Mouse (Mus musculus): Measurements from ENCODE around the gene Thsd7b.
"Not testable (repeated sequence)": the region's sequence is repeated elsewhere in the genome, so short reads cannot be mapped to it uniquely, and the experiment has no call there.

The Thsd7b gene

DNA sequence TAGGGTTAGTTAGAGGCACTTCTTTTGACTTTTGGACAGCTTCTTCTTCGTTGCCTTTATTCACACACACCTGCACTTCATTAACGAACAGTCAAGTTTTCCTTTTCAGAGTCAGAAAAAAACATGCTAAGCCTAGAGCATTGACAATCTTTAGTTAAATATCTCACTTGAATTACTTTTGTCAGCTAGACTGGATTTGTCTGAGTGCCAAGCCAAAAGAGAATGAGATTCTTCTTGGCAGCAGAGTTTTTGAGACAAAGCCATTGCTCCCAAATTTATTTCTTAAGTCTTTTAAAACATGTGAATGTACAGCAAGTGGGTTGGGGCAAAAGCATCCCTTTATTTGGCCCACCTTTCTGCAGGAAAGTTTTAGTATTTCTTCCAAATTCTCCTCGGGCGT is 362.0 kb downstream of the Thsd7b start:
- peak in 1 of 2 experiments; percentile 4 for DNase-seq (ENCODE audit: low spot score in 2 of 2)

DNA sequence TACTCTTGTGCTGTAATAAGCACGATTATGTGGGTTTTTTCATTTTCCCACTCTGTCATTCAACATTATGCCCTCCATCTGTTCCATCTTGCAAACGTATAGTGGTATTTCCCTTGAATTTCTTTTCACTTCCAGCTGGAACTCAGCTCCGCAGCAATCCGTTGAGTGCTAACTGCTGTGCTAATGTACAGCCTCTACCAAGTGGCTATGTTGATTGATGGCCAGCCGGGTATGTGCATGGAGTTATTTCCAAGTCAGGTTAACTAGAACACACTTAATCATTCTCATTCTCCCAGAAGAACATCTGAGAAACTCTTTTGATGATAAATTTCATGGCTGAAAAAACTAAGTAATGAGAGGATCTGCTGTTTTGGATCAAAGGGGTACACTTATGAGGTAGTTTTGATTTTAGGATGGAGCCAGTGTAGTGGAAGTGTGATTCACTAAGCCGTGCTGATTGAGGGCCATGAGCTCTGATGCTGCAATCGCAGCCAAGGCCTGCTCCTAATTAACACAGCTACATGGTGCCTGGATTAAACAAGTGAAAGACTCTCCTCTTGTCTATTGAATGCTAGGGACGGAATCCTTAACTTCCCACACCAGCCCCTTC is 371.3 kb downstream of the Thsd7b start:
- DNase-seq (ENCODE audit: low spot score in 2 of 2) = no peak

DNA sequence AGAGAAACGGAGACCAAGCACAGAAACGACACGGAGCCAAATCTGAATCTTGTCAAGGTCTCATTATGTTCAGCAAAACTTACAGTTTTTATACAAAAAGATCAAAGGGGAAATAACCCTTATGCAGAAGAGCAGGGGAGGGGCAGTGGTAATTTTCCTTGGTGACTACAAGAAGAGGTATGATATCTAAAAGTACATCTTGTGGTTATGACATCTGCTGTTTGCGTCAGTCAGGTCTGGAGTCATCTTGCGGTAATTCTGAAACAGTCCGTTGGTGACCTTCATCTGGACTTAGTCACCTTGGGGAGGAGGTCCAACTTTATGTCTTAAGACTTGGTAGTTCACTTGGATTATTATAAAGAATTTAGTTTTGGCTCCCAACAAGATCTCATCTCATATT is 378.3 kb downstream of the Thsd7b start:
- DNase-seq (ENCODE audit: low spot score in 2 of 2) = not testable (repeated sequence)

DNA sequence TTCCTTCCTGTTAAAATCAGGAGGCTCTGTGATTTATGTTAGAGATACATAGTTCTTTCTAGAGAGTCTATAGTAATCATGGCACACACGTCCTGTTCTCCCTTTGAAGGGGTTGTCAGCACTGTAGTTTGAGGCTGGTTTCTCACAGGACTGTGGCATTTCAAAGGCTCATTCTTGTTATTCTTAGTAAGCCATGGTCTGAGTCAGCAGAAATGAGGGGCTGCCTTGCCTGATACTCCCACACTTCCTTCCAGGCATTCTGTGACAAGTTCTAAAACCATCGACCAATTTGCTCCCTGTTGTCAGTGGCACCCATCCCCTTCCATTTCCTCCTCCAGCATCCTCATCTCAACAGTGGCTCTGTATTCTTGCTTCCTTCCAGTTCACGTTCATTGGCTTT is 384.9 kb downstream of the Thsd7b start:
- peak; percentile 10 to 38 for DNase-seq (ENCODE audit: low spot score in 2 of 2)

DNA sequence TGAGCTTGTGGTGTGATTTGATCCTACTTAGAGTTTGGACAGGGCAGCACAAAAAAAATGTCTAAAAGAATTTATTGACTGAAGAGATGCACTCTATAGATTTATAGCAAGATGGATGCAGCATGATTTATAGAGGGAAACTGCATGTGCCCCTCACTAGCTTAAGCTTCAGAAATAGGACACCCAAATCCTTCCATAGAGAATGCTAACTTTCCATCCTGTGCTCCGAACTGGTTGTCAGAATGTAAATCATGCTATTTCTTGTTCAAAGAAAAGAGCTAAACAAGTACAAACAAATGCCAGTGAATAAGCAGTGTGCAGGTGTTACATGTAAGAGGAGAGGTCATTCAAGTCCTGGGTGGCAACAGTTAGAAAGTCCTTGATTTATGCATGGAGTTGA is 402.8 kb downstream of the Thsd7b start:
- no peak for DNase-seq (ENCODE audit: low spot score in 2 of 2)

DNA sequence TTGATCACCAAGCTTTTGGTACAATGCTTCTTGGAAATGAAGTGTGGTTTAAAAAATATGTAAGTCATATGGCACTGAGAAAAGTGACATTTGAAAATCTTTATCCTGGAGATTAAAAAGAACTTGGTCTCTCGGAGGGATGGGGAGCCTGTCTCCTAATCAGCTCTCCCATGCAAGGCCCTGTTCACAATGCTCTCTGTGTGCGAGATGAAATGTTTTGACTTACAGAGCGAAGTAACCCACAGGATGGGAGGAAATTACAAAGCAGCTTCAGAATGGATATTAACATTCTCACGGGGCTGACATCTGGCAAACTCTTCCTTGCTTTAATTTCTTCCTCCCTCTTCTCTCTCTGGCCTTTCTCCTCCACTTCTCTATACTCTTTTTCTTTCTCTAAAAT is 405.7 kb downstream of the Thsd7b start:
- DNase-seq (ENCODE audit: low spot score in 2 of 2) = no peak

DNA sequence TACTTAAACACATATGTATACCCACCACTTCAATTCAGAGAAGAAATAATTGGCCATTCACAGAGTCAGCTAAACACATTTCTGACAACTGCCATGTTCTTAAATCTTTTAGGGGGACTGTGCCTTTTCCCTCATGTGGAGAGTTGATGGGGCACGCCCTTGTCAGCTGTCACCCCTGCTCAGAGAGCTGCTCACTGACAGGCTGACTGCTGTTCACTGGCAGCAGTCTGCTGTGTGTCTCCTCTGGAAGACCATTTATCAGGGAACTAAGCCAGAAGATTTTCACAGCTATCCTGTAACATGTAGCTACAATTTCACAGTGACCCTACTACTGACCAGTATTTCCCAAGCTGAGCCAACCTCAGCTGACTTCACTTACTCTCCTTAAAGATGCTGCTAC is 432.6 kb downstream of the Thsd7b start:
- DNase-seq (ENCODE audit: low spot score in 2 of 2) = no peak

DNA sequence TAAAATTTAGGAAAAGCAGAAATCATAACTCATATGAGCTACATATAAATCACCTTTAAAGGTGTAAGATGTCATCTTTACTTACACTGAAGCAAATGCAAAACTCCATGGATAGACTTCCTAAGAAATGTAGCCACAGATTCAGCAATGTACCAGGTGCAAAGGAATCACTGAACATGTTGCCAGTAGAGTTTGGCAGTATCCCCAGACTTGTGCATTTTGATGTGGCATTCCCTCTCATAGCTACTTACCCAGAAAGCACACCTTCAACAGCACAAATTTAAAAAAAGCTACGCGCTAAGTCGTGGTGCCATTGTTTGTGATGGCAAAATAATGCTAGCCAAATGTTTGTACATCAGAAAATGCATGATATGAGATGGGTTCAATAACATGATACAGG is 439.6 kb downstream of the Thsd7b start:
- peak in 1 of 2 experiments; percentile 77 for DNase-seq (ENCODE audit: low spot score in 2 of 2)

DNA sequence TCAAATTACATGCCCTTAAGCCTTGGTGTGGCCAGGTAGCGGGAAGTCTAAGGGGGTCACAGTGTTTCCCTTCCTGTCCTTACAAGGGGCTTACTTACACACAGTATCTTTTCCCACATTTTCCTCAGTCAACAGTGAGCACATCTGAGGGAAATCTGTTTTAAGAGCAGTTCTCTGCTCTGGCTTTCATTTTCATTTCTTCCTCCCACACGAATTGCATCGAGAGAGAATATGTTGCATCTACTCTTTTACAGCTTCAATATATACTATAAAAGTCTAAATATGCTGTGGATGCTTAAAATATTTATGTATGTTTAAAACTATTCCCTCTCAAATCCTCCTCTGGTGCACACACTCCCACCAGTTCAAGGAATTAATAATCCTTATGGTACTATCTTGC is 440.5 kb downstream of the Thsd7b start:
- DNase-seq (ENCODE audit: low spot score in 2 of 2) = no peak

DNA sequence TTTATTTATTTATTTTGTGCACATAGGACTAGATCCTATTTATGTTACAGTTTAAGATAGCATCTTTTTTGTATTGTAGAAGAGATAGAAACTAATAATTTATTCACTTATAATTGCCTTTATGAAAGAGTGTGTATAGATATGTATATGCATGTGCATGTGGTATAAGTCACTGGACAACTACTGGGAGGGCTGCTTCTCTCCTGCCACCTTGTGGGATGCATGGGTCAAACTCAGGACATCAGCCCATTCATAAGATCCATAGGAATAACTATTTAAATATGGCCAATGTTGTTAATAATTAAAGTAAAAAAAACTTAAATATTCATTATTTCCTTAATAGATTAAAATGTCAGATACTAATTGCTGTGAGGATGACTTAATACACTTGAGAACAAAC is 446.5 kb downstream of the Thsd7b start:
- DNase-seq (ENCODE audit: low spot score in 2 of 2) = no peak

DNA sequence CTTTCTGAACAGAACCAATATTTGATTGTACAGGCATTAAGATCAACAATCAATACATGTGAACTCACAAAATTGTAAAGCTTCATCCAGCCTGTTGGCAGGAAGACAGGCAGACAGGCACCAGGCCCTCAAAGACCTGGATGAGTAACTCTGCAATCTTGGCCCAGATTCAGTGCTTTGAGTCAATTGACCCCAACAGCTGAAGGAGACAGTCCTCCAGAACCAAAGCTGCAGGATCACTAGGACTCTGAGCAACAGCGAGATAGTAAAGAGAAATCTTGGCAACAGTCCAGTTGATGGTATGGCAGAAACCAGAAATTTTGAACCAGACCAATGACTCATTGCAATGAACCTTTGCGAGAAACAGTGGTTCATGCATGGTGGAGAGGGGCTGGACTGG is 458.9 kb downstream of the Thsd7b start:
- DNase-seq (ENCODE audit: low spot score in 2 of 2) = no peak

DNA sequence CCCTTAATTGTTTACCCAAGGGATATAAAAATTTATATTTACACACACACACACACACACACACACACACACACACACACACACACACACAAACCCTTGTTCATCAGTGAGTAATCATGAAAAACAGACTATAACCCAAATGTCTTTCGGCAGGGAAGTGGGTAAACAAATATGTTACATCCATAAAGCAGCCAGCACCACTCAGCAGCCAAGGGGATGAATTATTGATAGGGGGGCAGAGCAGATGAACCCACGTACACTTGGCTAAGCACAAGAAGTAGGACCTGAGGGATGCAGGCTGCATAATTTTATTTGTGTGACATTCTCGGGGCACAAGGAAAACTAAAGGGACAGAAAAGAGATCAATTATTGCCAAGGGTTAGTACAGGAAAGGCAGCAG is 474.5 kb downstream of the Thsd7b start:
- no peak for DNase-seq (ENCODE audit: low spot score in 2 of 2)

DNA sequence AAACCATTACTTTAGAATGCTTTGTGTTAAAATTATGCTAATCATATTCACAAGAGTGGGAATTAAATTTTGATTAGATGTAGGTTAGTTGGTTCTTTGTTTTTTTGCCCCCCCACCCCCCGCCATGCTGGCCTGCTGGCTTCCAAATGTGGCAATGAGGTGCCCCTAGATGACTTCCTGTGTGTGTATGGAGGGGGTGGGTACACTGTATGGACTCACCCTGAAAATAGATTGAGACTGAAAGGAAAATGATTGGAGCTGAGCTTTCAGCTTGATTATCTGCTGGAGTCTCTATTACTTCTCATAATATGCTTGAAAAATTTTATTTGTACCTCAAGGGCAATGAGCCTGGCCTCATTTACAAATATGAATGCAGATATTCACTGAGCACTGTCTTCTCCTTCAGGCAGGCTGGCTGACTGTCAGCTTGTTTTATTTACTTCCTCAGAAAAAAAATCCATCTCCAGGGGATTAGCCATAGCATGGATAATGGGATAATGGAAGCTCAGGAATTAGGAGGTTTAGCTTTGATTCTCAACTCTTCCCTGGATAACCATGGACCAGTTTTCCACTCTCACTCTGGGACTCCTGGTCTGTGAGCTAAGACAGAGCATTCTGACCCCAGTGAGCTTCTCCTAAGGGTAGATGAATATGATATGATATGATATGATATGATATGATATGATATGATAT is 483.6 kb downstream of the Thsd7b start:
- no peak for DNase-seq (ENCODE audit: low spot score in 2 of 2)

DNA sequence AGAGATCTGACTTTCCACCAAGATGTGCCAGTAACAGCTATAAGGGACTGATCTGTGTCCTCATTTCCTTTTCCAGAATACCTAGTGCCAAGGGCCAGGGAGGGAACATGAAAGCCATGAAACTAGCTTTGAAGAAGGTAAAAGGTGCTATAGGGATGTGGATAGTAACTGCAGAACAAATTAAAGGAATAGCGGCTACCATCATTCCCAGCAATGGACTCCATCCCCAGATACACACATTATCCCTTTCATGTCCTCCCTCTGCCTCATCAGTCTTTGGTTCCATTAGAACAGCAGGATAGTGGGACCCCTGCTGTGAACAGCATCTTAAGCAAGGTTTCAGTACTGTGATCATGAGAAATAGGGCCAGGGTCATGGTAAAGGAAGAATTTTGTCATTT is 485.9 kb downstream of the Thsd7b start:
- no peak for DNase-seq (ENCODE audit: low spot score in 2 of 2)

DNA sequence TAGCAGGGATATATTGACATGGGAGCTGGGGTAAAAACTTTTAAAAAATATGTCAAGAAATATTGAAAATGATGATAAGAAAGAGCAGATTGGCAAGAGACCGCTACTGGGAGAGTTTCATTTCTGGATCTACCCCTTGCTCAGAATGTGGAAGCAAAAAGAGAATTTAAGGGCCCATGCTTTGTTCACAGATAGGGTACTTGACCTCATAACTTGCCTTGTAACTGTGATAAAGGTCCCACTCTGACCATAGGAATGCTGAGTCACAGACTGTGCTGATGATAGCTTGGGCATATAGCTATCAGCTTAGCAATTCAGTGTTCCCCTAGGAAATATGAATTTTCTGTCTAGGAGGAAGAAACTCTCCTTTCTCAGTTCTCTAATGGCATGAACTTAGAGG is 488.1 kb downstream of the Thsd7b start:
- no peak for DNase-seq (ENCODE audit: low spot score in 2 of 2)

DNA sequence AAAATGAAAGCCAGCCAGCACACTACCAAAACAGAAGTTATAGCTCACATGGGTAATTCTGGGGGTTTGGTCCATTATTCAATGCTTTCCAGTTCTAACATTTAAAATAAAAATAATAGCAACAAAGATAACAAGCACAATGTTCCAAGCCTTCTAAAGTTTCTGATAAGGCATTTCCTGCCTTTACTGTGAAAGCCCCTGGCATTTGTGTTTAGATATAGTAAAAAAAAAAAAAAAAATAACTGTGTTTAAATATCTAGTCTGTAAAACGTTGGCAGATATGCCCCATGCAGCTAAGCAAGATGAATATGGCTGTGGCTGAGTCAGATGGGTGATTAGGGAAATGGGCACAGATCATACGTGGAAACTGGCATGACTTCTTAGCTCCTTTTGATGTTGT is 491.6 kb downstream of the Thsd7b start:
- no peak for DNase-seq (ENCODE audit: low spot score in 2 of 2)

DNA sequence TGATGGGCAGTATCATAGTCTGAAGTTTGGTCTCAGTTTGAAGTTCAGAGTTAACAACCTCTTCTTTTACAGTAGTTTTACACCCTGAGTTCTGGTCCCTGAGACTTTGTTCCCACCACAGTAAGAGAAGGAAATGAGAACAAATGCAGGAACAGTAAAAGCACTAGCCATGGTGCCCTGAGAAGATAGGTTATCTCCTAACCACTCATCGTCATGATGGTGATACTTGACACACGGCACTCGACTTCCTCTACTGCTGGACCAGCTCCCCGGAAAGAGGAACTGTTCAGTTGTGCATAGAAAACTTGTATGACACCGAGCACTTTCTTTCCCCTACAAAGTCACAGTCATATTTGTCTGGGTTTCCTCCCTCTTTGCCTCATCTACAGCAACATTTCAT is 504.0 kb downstream of the Thsd7b start:
- DNase-seq (ENCODE audit: low spot score in 2 of 2) = no peak

DNA sequence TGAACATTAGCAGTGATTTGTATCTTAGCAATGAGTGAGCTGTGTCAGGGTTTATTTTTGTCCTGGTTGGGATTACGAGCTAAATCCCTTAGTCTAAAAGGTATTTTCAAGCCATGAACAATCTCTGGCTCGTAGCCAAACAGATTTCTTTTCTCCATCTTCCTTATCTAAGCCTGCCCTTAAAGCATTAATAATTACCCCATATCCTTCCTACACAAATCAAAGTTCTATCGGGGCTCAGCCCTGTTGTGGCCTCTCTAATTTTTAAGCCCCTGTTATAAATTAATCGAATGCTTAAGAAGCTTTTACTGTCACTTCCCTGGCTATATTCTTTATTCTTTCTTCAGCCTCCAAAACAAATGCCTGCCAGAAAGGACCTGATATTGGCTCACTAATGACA is 506.4 kb downstream of the Thsd7b start:
- no peak for DNase-seq (ENCODE audit: low spot score in 2 of 2)

DNA sequence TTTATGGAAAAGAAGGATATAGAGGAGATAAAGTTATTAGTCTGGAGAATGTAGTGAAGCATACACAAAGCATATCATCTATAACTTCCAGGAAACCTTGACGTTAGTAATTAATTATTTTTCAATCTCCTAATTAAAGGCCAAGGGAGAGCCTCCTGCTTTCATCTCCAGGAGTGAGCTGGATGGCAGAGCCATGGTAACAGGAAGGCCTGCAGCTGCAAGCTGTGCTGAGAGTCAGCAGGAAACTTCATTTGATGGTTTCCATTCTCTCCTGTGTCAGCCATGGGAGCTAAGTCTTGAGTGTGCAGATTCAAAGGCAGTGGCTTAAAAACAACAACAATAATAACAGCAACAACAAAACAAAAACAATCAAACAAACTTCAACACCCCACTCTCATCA is 507.5 kb downstream of the Thsd7b start:
- no peak for DNase-seq (ENCODE audit: low spot score in 2 of 2)

DNA sequence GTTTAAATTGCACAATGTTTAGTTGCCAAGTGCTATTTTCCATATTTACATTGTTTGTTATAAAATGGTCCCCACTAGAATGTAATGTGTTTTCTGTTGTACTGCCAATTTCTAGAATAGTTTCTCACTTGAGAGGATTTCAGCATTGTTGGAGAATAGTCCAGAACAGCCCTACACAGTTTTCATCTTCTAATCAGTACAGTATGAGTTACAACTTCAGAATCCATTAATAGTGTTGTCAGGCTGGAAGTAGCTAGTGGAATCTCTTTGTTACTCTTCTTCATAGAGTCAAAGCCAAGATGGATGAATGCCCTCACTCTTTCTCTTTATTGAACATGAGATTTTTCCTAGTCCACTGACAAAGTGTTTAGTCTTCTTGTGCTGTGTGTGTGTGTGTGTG is 525.4 kb downstream of the Thsd7b start:
- no peak for DNase-seq (ENCODE audit: low spot score in 2 of 2)

DNA sequence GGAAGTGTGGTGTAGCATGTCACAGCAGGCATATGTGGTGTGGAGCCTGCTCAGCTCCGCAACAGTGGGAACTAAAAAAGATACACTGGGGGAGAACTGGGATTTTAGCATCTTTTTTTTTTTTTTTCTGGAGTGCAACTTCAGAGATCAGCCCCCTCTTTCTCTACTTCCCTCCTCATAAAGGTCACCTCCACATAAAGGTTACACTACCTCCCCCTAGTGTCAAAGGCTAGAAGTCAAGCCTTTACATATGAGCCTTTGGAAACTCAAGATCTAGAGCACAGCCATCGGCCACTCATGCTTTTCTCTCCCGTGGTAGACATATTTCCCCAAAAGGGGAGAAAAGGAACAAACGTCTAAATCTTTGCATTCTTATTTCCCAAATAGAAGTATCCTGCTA is 553.8 kb downstream of the Thsd7b start:
- no peak for DNase-seq (ENCODE audit: low spot score in 2 of 2)

DNA sequence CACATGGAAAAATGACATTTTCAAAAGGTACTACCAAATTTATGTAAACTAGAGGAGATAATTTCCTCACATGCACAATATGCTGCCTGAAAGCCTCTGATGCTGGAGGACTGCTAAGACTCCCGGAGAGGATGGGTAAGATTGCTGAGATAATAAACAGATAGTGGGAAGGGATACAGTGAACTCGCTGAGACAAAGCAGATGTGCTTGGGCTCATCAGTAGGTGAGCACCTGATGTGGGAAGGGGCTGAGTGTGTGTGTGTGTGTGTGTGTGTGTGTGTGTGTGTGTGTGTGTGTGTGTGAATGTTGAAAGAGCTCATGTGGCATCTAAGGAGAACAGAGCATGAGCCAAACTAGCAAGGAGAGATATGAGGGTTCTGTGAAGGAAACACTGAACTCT is 564.2 kb downstream of the Thsd7b start:
- no peak for DNase-seq (ENCODE audit: low spot score in 2 of 2)

DNA sequence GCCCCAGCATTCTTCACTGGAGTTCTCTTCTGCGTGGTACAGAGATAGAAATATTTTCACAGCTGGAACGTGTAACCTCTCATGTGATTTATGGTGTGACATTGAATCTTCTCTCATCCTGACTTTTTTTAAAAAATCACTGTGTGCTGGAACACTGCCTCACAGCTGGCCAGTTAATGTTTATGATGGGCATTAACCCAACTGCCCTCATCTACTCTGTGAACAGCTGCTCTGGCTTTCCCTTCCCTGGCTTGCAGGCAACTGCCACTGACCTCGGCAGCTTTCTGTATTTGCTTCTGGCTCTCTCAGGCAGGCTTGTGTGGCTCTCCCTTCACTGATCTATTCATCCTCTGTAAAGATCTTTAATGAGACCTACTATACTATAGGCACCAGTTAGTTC is 564.7 kb downstream of the Thsd7b start:
- DNase-seq (ENCODE audit: low spot score in 2 of 2) = no peak

DNA sequence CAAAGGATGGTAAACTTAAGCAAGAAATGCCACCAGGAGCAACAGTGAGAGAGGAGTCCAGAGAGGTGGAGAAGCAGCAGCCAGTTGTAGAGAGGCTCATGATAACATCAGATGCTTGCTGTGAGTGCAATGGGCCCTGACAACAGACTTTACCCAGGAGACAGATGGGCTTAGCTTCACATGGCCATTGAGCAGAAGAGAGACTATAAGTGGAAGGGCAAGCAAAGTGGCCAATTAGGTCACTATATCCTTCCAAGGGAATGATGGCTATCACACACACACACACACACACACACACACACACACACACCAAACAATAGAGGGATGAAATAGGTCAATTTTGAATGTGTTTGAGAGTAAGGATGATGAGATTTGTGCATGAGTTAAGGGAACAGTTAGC is 565.4 kb downstream of the Thsd7b start:
- no peak for DNase-seq (ENCODE audit: low spot score in 2 of 2)
